Mouse (Mus musculus) heart, embryonic 15.5 days (tissue): ENCODE data around the gene Rabl2. TPM values are rescaled to one million over a fixed set of nuclear protein-coding genes. Genes with fewer than 3 reads are reported as not detected.

Experiments used
- ATAC-seq: fragments of 200-750 bp; cut with Nextera tagmentation; replicated peaks from 2 replicates; pipeline ENCODE4 v1.8.0; 2017; ENCODE audit warnings: low read depth, moderate TSS enrichment; ENCODE audit not compliant: insufficient number of reproducible peaks, insufficient read depth, low FRiP score
- H3K27ac ChIP-seq: fragments of 300-500 bp; sonication (generic); 2 replicates; pipeline ENCODE4 v1.5.1; 2015; ENCODE audit warnings: mild to moderate bottlenecking, inconsistent platforms
- H3K27me3 ChIP-seq: fragments of 300-500 bp; sonication (generic); 2 replicates; pipeline ENCODE4 v1.6.1; 2015; ENCODE audit warnings: inconsistent platforms
- H3K36me3 ChIP-seq: fragments of 300-500 bp; sonication (generic); 2 replicates; pipeline ENCODE4 v1.6.1; 2015; ENCODE audit warnings: mild to moderate bottlenecking, inconsistent platforms
- H3K4me1 ChIP-seq: fragments of 300-500 bp; sonication (generic); replicated peaks from 2 replicates; pipeline ENCODE4 v1.6.1; 2015; ENCODE audit warnings: inconsistent platforms
- H3K4me2 ChIP-seq: fragments of 300-500 bp; sonication (generic); 2 replicates; pipeline ENCODE4 v1.6.1; 2015; ENCODE audit warnings: inconsistent platforms, mild to moderate bottlenecking, moderate library complexity
- H3K4me3 ChIP-seq: fragments of 300-500 bp; sonication (generic); 2 replicates; pipeline ENCODE4 v1.5.1; 2015; ENCODE audit warnings: mild to moderate bottlenecking, inconsistent platforms
- H3K9ac ChIP-seq: fragments of 300-500 bp; sonication (generic); 2 replicates; pipeline ENCODE4 v1.6.1; 2015; ENCODE audit warnings: mild to moderate bottlenecking, inconsistent platforms
- H3K9me3 ChIP-seq: fragments of 300-500 bp; sonication (generic); replicated peaks from 2 replicates; pipeline ENCODE4 v1.6.1; 2016; ENCODE audit warnings: inconsistent platforms
- WGBS: fragments of 180-500 bp; shearing (Covaris S2); methylation state at CpG from one replicate; pipeline ENCODE4 v1.1.7; 2015; ENCODE audit warnings: mixed read lengths; 5-methylcytosine and 5-hydroxymethylcytosine counted together
- polyA plus RNA-seq: library from polyadenylated mRNA; unstranded; fragments of >200 nt; fragmentation: Nextera tagmentation; extraction: Ambion mirVana; gene quantifications from 2 replicates; pipeline ENCODE4 v1.2.1, GENCODE M21; 2015

Rabl2 gene
- polyA plus RNA-seq, 1 experiment from 2014 or later: 18.1 TPM

- H3K4me3 ChIP-seq: no peak overlapping the region
- H3K36me3 ChIP-seq: no peaks in the 10 kb centered on the region
- WGBS: 72% methylated on average over 5 of the region's 5 CpGs
- no peaks in the 10 kb centered on the region for H3K27me3 ChIP-seq
- no peaks in the 10 kb centered on the region for H3K9me3 ChIP-seq
- H3K27ac ChIP-seq: no peak overlapping the region
- no peaks in the 10 kb centered on the region for H3K4me1 ChIP-seq
- no peak for ATAC-seq
- H3K9ac ChIP-seq: no peak overlapping the region
- no peak overlapping the region for H3K4me2 ChIP-seq
Measured at GRCm38 (mm10) chr15:89585101-89585500, 6.6 kb downstream of the Rabl2 start.

GRCm38 (mm10) chr15:89582494-89582893 is 9.2 kb downstream of the Rabl2 start:
- Histone ChIP-seq H3K27me3 (no peaks in the 10 kb centered on the region), H3K4me2 (no peak overlapping the region), H3K27ac (no peak overlapping the region), H3K9me3 (no peaks in the 10 kb centered on the region), H3K4me1 (no peaks in the 10 kb centered on the region), H3K4me3 (no peak overlapping the region), H3K36me3 (no peaks in the 10 kb centered on the region), H3K9ac (no peak overlapping the region)
- WGBS: 86% methylated on average over 7 of the region's 7 CpGs
- ATAC-seq: no peak

GRCm38 (mm10) chr15:89572147-89572546 is 19.6 kb downstream of the Rabl2 start:
- Histone ChIP-seq H3K4me2 (no peak overlapping the region), H3K4me3 (no peak overlapping the region), H3K27ac (no peak overlapping the region), H3K27me3 (no peaks in the 10 kb centered on the region), H3K36me3 (no peaks in the 10 kb centered on the region), H3K9ac (no peak overlapping the region), H3K4me1 (no peaks in the 10 kb centered on the region), H3K9me3 (no peaks in the 10 kb centered on the region)
- WGBS: 63% methylated on average over 8 of the region's 8 CpGs
- ATAC-seq: no peak

DNA sequence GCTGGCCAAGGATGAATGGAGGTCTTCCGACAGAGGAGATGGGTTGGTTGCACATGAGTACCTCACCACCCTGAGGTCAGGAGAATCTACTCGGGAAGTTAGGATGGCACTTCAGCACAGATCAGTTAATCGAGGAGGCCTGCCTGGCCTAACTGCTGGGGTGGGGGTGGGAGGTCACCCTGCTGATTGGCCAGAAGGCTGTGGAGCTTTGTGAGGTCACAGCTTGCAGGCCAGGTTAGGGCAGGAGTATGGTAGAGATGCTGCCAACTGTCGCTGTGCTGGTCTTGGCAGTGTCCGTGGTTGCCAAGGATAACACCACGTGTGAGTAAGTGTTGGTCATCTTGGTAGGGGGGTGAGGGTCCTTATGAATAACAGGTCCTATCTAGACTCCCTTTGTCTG is 23.6 kb downstream of the Rabl2 start, which contains the start of gene Acr:
Acr (plus strand) TSS at position 213 of the 400 bp plus-strand sequence.
- Histone ChIP-seq H3K27me3 (no peaks in the 10 kb centered on the region), H3K27ac (no peak within 1 kb of the TSS), H3K9me3 (no peaks in the 10 kb centered on the region), H3K36me3 (no peaks in the 10 kb centered on the region), H3K4me2 (no peak within 1 kb of the TSS), H3K4me3 (no peak within 1 kb of the TSS), H3K4me1 (no peaks in the 10 kb centered on the region), H3K9ac (no peak within 1 kb of the TSS)
- ATAC-seq: no peak
- 77% methylated on average over 6 of the region's 6 CpGs for WGBS

GRCm38 (mm10) chr15:89559202-89559731 is 32.5 kb downstream of the Rabl2 start:
- no peak overlapping the region for H3K4me3 ChIP-seq
- H3K4me2 ChIP-seq: no peak overlapping the region
- H3K27ac ChIP-seq: no peak overlapping the region
- no peak for ATAC-seq
- WGBS: 47% methylated on average over 10 of the region's 10 CpGs
- H3K27me3 ChIP-seq: peaks cover 40% of the 10 kb centered on the region
- peaks cover 33% of the 10 kb centered on the region for H3K4me1 ChIP-seq
- no peak overlapping the region for H3K9ac ChIP-seq
- H3K36me3 ChIP-seq: no peaks in the 10 kb centered on the region
- no peaks in the 10 kb centered on the region for H3K9me3 ChIP-seq

DNA sequence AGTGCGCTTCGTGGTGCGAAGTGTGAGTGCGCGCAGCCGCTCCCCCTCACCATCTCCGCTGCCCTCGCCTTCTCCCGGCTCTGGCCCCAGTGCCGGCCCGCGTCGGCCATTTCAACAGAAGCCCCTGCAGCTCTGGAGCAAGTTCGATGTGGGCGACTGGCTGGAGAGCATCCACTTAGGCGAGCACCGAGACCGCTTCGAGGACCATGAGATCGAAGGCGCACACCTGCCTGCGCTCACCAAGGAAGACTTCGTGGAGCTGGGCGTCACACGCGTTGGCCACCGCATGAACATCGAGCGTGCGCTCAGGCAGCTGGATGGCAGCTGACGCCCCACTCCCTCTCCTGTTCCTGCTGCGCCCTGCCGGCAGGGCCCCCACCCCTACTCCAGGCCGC is 33.7 kb downstream of the Rabl2 start:
- Histone ChIP-seq H3K4me2 (peak overlapping the region; percentile 60), H3K27me3 (peaks cover 40% of the 10 kb centered on the region), H3K4me1 (peaks cover 33% of the 10 kb centered on the region), H3K9ac (no peak overlapping the region), H3K27ac (no peak overlapping the region), H3K4me3 (peak overlapping the region; percentile 38), H3K9me3 (no peaks in the 10 kb centered on the region), H3K36me3 (no peaks in the 10 kb centered on the region)
- no peak for ATAC-seq
- 20% methylated on average over 34 of the region's 34 CpGs for WGBS

GRCm38 (mm10) chr15:89557179-89557995 is 34.3 kb downstream of the Rabl2 start:
- 17% methylated on average over 35 of the region's 40 CpGs for WGBS
- H3K4me3 ChIP-seq: peak overlapping the region; percentile 38
- H3K4me2 ChIP-seq: peak overlapping the region; percentile 60
- H3K9me3 ChIP-seq: no peaks in the 10 kb centered on the region
- H3K9ac ChIP-seq: no peak overlapping the region
- H3K27me3 ChIP-seq: peaks cover 40% of the 10 kb centered on the region
- no peak overlapping the region for H3K27ac ChIP-seq
- peaks cover 33% of the 10 kb centered on the region for H3K4me1 ChIP-seq
- H3K36me3 ChIP-seq: no peaks in the 10 kb centered on the region
- no peak for ATAC-seq

DNA sequence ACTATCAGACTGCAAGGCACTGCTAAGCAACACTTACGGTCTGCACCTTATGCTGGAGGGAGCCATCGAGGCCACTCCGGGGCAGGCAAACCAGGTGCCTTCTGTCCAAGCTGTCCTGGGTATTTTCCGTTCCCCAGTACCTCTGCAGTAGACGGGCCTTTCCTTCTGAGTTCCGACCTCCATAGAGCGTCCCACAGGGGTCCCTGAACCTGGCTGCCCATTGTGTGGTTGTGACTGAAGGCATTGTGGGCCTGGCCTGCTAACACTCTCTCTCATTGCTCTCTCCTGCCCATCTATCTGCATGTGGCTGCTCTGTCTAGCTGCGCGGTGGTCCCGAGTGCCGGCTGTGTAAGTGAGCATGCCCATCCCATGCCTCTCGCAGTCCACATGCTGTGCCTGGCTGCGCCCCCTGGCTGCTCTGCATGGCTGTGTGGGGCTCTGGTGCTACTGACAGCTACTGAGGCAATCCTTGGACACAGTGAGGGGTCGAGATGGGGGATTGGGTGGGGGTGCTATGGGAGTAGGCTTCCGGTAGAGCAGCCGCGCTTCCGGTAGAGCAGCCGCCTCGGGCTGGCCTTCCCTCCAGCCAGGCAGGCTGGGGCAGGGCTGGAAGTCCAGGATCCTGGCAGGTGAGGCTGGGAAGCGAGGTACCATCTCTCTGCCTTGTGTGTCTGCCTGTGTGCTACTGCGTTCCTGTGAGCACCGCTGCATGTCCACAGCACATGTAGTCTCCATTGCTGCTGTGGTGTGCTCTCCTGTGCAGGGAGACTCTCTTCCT is 35.1 kb downstream of the Rabl2 start:
- Histone ChIP-seq H3K4me1 (peaks cover 33% of the 10 kb centered on the region), H3K9ac (no peak overlapping the region)

DNA sequence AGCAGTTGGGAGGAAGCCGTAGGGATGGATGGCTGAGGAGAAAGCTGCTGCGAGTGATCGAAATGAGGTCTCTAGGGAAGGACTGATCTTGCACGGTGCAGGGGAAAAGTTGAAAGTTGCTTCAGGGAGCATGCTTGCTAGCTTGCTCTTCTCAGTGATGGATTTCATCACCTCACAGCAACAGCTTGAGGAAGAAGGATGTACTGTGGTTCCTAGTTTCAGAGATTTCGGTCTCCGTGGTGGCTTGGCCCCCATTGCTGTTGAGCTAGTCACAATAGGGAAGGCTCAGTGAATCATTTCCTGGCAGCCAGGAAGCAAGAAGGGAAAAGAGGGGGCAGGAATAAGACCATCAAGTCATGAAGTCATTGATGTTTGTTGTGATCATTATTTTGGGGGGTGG is 36.1 kb downstream of the Rabl2 start:
- Histone ChIP-seq H3K4me1 (peaks cover 33% of the 10 kb centered on the region), H3K9me3 (no peaks in the 10 kb centered on the region), H3K36me3 (no peaks in the 10 kb centered on the region), H3K4me2 (no peak overlapping the region), H3K27ac (no peak overlapping the region), H3K27me3 (peaks cover 40% of the 10 kb centered on the region), H3K4me3 (no peak overlapping the region), H3K9ac (no peak overlapping the region)
- 66% methylated on average over 6 of the region's 6 CpGs for WGBS
- ATAC-seq: no peak

More for the DNA sequence above, 35.1 kb downstream of the Rabl2 start:
- Histone ChIP-seq H3K27ac (no peak overlapping the region; the same call in 1 of the 2 replicates), H3K27me3 (peaks cover 40% of the 10 kb centered on the region), H3K36me3 (no peaks in the 10 kb centered on the region), H3K9me3 (no peaks in the 10 kb centered on the region), H3K4me2 (peak overlapping the region; percentile 60), H3K4me3 (peak overlapping the region; percentile 38)
- 24% methylated on average over 23 of the region's 23 CpGs for WGBS
- 0 out of 2 replicates have a peak, but pooled peaks have one; percentile 5 for ATAC-seq

DNA sequence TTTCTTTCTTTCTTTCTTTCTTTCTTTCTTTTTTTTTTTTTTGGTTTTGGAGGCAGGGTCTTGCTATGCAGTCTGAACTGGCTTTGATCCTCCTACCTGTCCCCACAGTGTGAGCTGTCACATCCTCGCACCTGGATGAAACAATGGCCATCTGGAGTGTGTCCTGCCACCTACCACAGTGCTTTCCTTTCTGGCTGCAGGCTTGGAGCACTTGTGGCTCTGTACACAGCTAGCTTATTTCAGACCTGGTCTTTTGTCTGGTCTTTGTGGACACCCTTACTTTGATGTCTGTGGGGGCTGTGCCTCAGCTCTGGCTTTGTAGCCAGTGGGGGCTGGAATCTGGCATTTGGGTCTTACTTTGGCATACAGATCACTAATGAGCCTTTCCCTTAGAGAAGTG is 40.0 kb downstream of the Rabl2 start:
- H3K4me2 ChIP-seq: no peak overlapping the region
- no peaks in the 10 kb centered on the region for H3K36me3 ChIP-seq
- no peak for ATAC-seq
- no peak overlapping the region for H3K4me3 ChIP-seq
- no peak overlapping the region for H3K27ac ChIP-seq
- H3K4me1 ChIP-seq: peaks cover 27% of the 10 kb centered on the region
- no peak overlapping the region for H3K9ac ChIP-seq
- WGBS: 64% methylated on average over 1 of the region's 1 CpGs
- H3K9me3 ChIP-seq: no peaks in the 10 kb centered on the region
- H3K27me3 ChIP-seq: peaks cover 34% of the 10 kb centered on the region

DNA sequence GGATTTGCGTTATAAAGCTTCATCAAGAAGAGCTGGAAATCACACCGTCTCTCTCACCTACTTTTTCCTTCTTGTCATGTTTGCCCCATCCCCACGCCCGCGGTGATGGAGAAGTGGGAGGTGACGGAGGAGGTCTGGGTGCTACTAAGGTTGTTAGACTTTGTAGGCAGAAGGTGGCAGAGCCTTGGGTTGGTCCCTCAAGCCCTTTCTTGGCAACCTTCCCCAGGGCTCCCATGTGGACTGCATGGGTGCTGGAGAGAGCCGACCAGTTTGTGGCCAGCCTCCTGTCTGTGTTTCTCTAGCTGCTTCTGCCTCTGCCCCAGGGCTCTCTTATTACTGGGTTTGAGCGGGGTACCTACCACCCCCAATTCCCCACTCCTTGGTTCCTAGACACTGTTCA is 41.2 kb downstream of the Rabl2 start:
- H3K27ac ChIP-seq: no peak overlapping the region
- peaks cover 23% of the 10 kb centered on the region for H3K27me3 ChIP-seq
- ATAC-seq: no peak
- H3K4me1 ChIP-seq: peaks cover 21% of the 10 kb centered on the region
- no peaks in the 10 kb centered on the region for H3K9me3 ChIP-seq
- no peaks in the 10 kb centered on the region for H3K36me3 ChIP-seq
- 90% methylated on average over 8 of the region's 8 CpGs for WGBS
- no peak overlapping the region for H3K4me3 ChIP-seq
- no peak overlapping the region for H3K9ac ChIP-seq
- H3K4me2 ChIP-seq: no peak overlapping the region
